Mouse (Mus musculus) E14TG2a.4 (cell line): ENCODE measurements around the gene Fyn.

Experiments
- H3K27me3 ChIP-seq: 2 replicates; pipeline ENCODE4 v1.6.1; 2014; ENCODE audit warnings: low read length, control low read depth; ENCODE audit not compliant: insufficient read depth
- H3K36me3 ChIP-seq: 2 replicates; pipeline ENCODE4 v1.6.1; 2014; ENCODE audit warnings: low read length, control low read depth; ENCODE audit not compliant: insufficient read depth
- H3K4me1 ChIP-seq: replicated peaks from 2 replicates; pipeline ENCODE4 v1.6.1; 2014; ENCODE audit warnings: low read depth, low read length, control low read depth
- H3K4me3 ChIP-seq: replicated peaks from 2 replicates; pipeline ENCODE4 v1.5.1; 2014; ENCODE audit warnings: mild to moderate bottlenecking, low read length
- H3K9me3 ChIP-seq: 2 replicates; pipeline ENCODE4 v1.6.1; 2014; ENCODE audit warnings: low read length, control low read depth
- CTCF ChIP-seq: conservative IDR thresholded peaks from 2 replicates; pipeline ENCODE4 v1.5.1; 2014; ENCODE audit warnings: low read length
- NANOG ChIP-seq: IDR thresholded peaks from 2 replicates; pipeline ENCODE4 v1.6.1; 2014; ENCODE audit warnings: borderline replicate concordance, low read length, mixed read lengths
- POU5F1 ChIP-seq: IDR thresholded peaks from 2 replicates; pipeline ENCODE4 v1.6.1; 2014; ENCODE audit warnings: low read length, borderline replicate concordance

Gene Fyn

GRCm38 (mm10) chr10:39576466-39576865 is 207.8 kb downstream of the Fyn start:
- no peak for TF ChIP-seq CTCF
- no peak for TF ChIP-seq NANOG
- TF ChIP-seq POU5F1 = no peak
- Histone ChIP-seq H3K27me3 (peaks cover 7% of the 10 kb centered on the region), H3K9me3 (no peaks in the 10 kb centered on the region), H3K4me3 (no peak overlapping the region), H3K36me3 (no peaks in the 10 kb centered on the region), H3K4me1 (peaks cover 59% of the 10 kb centered on the region)

- no peak for TF ChIP-seq CTCF
- TF ChIP-seq POU5F1 = no peak
- no peak for TF ChIP-seq NANOG
- no peak overlapping the region for H3K4me3 ChIP-seq
- no peaks in the 10 kb centered on the region for H3K9me3 ChIP-seq
- no peaks in the 10 kb centered on the region for H3K36me3 ChIP-seq
- peaks cover 8% of the 10 kb centered on the region for H3K27me3 ChIP-seq
- H3K4me1 ChIP-seq = peaks cover 34% of the 10 kb centered on the region
Measured at GRCm38 (mm10) chr10:39580477-39580876, 211.8 kb downstream of the Fyn start.

- TF ChIP-seq NANOG (no peak), CTCF (no peak), POU5F1 (no peak)
- Histone ChIP-seq H3K27me3 (peaks cover 5% of the 10 kb centered on the region; the same call in 1 of the 2 replicates), H3K4me3 (no peak overlapping the region), H3K9me3 (0 out of 2 replicates have a peak, but pooled peaks cover 4% of the 10 kb centered on the region), H3K4me1 (peaks cover 20% of the 10 kb centered on the region), H3K36me3 (no peaks in the 10 kb centered on the region)
Measured at GRCm38 (mm10) chr10:39582385-39582784, 213.7 kb downstream of the Fyn start.

GRCm38 (mm10) chr10:39583718-39584117 is 215.1 kb downstream of the Fyn start:
- H3K4me3 ChIP-seq = no peak overlapping the region
- H3K4me1 ChIP-seq = peaks cover 27% of the 10 kb centered on the region
- peaks cover 5% of the 10 kb centered on the region; the same call in 1 of the 2 replicates for H3K27me3 ChIP-seq
- 0 out of 2 replicates have a peak, but pooled peaks cover 4% of the 10 kb centered on the region for H3K9me3 ChIP-seq
- no peaks in the 10 kb centered on the region for H3K36me3 ChIP-seq
- TF ChIP-seq NANOG (no peak), POU5F1 (no peak), CTCF (no peak)

- no peak for TF ChIP-seq NANOG
- H3K27me3 ChIP-seq = no peaks in the 10 kb centered on the region
- 0 out of 2 replicates have a peak, but pooled peaks cover 4% of the 10 kb centered on the region for H3K9me3 ChIP-seq
- H3K36me3 ChIP-seq = no peaks in the 10 kb centered on the region
- no peak overlapping the region for H3K4me3 ChIP-seq
- H3K4me1 ChIP-seq = peaks cover 50% of the 10 kb centered on the region
Measured at GRCm38 (mm10) chr10:39587290-39587925, 218.8 kb downstream of the Fyn start.

GRCm38 (mm10) chr10:39587973-39588746 is 219.5 kb downstream of the Fyn start:
- no peak for TF ChIP-seq NANOG
- TF ChIP-seq CTCF = no peak
- TF ChIP-seq POU5F1 = no peak
- Histone ChIP-seq H3K4me3 (no peak overlapping the region), H3K27me3 (no peaks in the 10 kb centered on the region)

GRCm38 (mm10) chr10:39589765-39590546 is 221.3 kb downstream of the Fyn start:
- H3K36me3 ChIP-seq = peaks cover 9% of the 10 kb centered on the region
- peak overlapping the region; percentile 27 for H3K4me3 ChIP-seq
- TF ChIP-seq CTCF (no peak), POU5F1 (no peak), NANOG (no peak)
- no peaks in the 10 kb centered on the region for H3K27me3 ChIP-seq
- H3K9me3 ChIP-seq = peaks cover 28% of the 10 kb centered on the region
- H3K4me1 ChIP-seq = peaks cover 51% of the 10 kb centered on the region

More at GRCm38 (mm10) chr10:39587973-39588746, 219.5 kb downstream of the Fyn start:
- Histone ChIP-seq H3K36me3 (no peaks in the 10 kb centered on the region), H3K4me1 (peaks cover 51% of the 10 kb centered on the region), H3K9me3 (peaks cover 10% of the 10 kb centered on the region)

- TF ChIP-seq NANOG (no peak), POU5F1 (no peak), CTCF (no peak)
- H3K9me3 ChIP-seq = peaks cover 35% of the 10 kb centered on the region
- peaks cover 15% of the 10 kb centered on the region for H3K36me3 ChIP-seq
- peak overlapping the region; percentile 27; the same call in 1 of the 2 replicates for H3K4me3 ChIP-seq
- H3K4me1 ChIP-seq = peaks cover 53% of the 10 kb centered on the region
- H3K27me3 ChIP-seq = no peaks in the 10 kb centered on the region
Measured at GRCm38 (mm10) chr10:39590629-39591028, 222.0 kb downstream of the Fyn start.
